Mouse (Mus musculus) spleen, postnatal 4 days (tissue): Measurements from ENCODE around the gene Tlr5.

Experiments
- DNase-seq, 2 experiments: peaks; one replicate each; pipeline ENCODE4 v3.0.0; 2022; ENCODE audit warnings: low spot score in 2 of 2

Gene Tlr5

DNA sequence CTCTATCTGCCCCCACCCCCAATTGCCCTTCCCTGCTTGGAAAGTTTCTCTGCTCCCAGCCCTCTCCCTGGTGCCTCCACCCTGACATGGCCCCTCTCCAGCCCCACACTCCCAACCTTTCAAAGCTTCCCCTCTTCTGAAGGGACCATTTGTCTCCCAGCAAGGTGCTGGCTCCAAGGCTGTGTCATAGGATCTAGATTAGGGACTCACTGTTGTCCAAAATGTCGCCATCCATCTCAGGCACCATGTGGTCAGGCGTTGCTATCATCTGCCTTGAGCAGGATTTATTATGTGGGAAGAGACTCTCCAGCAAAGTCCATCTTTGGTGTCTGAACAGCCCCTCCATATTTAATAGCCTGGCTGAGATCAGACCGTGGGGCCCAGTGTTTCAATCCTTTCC, 34.1 kb downstream of the Tlr5 start:
- DNase-seq, result no peak

DNA sequence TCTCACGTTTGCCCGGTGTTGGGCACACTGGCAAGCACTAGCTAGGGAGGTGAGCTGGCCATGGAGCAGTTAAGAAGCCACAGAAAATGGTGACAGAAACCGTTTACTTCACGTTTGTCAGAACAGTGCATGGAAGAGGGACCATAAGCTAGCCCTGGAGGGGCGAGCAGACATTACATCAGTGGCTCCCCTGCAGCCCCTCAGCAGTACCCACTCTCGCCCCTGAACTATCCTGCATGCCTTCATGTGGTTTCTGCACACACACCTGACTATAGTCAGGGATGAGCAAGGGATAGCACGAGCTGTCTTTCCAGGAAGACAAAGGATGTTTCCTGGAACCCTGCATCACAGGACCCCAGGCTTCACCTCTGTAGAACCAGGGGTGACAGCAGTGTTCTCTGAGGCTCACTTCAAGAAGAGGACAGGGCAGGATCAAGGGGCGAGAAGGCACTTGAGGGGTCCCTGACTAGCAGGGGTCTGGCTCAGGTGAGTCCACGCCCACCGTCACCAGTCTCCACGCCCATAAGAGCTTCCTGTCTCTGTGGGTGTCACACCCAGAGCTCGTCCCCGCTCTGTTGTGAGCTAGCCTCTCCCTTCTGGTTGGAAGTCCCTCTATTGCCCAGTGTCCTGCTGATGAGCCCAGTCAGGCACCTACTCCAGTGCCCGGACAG, 35.6 kb downstream of the Tlr5 start:
- DNase-seq, result no peak

DNA sequence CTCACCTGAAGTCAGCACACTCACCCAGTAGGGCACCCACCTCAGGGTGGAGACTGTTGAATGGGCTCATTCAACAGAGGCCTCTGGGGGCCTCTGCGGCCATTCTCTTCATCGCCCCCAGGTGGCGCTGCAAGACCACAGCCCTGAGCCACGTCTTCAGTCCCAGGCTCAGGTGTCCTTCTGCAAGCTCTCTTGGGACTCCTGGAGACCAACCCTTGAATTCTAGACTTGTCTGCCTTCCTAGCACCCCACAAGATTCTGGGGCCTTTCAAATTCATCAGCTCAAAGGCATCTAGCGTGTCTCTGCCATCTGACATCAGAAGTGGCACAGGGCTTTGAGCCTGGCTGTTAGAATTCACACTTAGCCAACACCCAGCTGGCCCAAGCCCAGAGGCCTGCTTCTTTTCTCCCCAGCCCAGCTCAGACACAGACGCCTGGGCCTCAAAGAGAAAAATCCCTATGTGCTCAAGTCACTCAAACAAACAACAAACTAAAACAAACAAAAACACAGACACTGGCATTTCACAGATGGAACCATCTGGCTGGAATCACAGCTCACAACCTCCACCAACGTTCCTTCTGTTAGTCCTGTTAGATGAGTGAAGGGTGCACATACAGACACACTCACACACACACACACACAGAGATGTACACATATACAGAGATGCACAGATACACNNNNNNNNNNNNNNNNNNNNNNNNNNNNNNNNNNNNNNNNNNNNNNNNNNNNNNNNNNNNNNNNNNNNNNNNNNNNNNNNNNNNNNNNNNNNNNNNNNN, 36.6 kb downstream of the Tlr5 start:
- peak; percentile 43 to 82 for DNase-seq
